Mouse (Mus musculus): Measurements from ENCODE around the gene Txndc5. TPM values are rescaled to one million over a fixed set of nuclear protein-coding genes. Genes with fewer than 3 reads are reported as not detected.

The Txndc5 gene
- polyA plus RNA-seq, 1 experiment from 2014 or later: 188 TPM

DNA sequence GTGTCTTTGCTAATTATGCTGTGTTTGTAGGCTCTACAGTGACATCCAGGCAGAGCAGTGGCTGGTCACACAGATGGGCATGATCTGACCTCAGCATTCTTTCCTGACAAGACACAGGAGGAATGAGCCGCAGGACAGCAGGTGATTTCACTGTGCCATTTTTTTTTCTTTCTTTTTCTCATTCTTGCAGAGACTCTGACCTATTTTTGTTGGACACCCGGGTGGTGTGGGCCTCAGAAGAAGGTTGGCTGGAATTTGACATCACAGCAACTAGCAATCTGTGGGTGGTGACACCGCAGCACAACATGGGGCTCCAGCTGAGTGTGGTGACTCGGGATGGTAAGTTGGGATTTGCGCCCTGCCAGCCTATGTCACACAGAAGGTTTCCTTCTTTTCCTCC, 43.9 kb downstream of the Txndc5 start:
- no peak overlapping the region for H3K27ac ChIP-seq
- H3K4me3 ChIP-seq: no peak overlapping the region
- whole genome bisulfite sequencing: 87% methylated on average over 5 of the region's 5 CpGs
- no peaks in the 10 kb centered on the region for H3K36me3 ChIP-seq
- no peak for DNase-seq (ENCODE audit: low spot score)
- H3K9me3 ChIP-seq (replicated peaks): no peaks in the 10 kb centered on the region
- peaks cover 11% of the 10 kb centered on the region; the same call in 1 of the 2 replicates for H3K4me1 ChIP-seq
- H3K27me3 ChIP-seq (ENCODE audit: low read depth, poor library complexity, severe bottlenecking): no peaks in the 10 kb centered on the region

- Histone ChIP-seq H3K27ac (no peak overlapping the region), H3K4me3 (no peak overlapping the region), H3K27me3 (ENCODE audit: low read depth, poor library complexity, severe bottlenecking) (no peaks in the 10 kb centered on the region), H3K36me3 (no peaks in the 10 kb centered on the region), H3K9me3 (replicated peaks) (no peaks in the 10 kb centered on the region), H3K4me1 (peaks cover 16% of the 10 kb centered on the region)
- 95% methylated on average over 7 of the region's 7 CpGs for whole genome bisulfite sequencing
- DNase-seq (ENCODE audit: low spot score): no peak
Measured at GRCm38 (mm10) chr13:38481021-38481420, 47.6 kb downstream of the Txndc5 start.

GRCm38 (mm10) chr13:38476936-38477335, 51.7 kb downstream of the Txndc5 start:
- Histone ChIP-seq H3K36me3 (no peaks in the 10 kb centered on the region), H3K4me1 (peaks cover 16% of the 10 kb centered on the region), H3K9me3 (replicated peaks) (no peaks in the 10 kb centered on the region), H3K27ac (peak overlapping the region; percentile 76), H3K4me3 (no peak overlapping the region), H3K27me3 (ENCODE audit: low read depth, poor library complexity, severe bottlenecking) (no peaks in the 10 kb centered on the region)
- DNase-seq (ENCODE audit: low spot score): peak; percentile 61
- WGBS: 38% methylated on average over 8 of the region's 8 CpGs

DNA sequence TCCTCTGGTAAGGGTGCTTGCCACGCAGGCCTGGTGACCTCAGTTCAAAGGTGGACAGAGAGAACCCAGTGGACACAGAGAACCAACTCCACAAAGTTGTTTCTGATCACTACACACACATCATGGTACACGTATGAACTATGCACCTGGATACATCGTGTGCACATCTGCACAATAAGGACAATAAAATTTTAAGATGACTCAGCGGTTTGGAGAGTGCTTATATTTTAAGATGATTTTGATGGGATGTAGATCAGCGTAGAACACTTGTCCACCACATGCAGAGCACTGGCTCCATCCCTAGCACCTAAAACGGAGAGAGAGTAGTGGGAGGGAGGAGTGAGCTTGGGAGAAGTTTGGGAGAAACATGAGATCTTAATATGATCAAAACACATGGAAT, 55.1 kb downstream of the Txndc5 start:
- no peak for DNase-seq (ENCODE audit: low spot score)
- 92% methylated on average over 6 of the region's 6 CpGs for WGBS
- no peak overlapping the region for H3K4me3 ChIP-seq
- no peaks in the 10 kb centered on the region for H3K9me3 ChIP-seq (replicated peaks)
- no peaks in the 10 kb centered on the region for H3K27me3 ChIP-seq (ENCODE audit: low read depth, poor library complexity, severe bottlenecking)
- peaks cover 16% of the 10 kb centered on the region for H3K4me1 ChIP-seq
- no peaks in the 10 kb centered on the region for H3K36me3 ChIP-seq
- no peak overlapping the region for H3K27ac ChIP-seq

GRCm38 (mm10) chr13:38472636-38473035, 56.0 kb downstream of the Txndc5 start:
- DNase-seq (ENCODE audit: low spot score): no peak
- WGBS: 94% methylated on average over 4 of the region's 4 CpGs
- H3K4me1 ChIP-seq: peaks cover 11% of the 10 kb centered on the region

DNA sequence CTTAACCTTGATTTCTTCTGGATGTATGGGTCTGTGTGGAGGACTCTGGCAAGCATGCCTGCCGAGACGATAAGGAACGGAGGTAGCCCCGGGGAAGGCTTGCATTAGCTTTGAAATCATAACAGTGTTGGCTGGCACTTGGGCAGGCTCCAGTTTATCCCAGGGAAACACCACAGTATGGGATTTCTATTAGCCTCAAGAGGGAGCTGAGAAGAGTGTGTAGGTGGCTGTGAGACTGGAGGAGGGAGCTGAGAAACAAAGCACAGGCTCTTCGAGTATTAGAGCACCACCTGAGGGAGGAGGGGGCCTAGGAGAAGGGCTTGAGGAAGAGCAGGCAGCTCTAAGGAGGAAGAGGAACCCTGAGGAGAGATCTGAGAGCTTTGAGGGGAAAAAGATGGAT, 57.7 kb downstream of the Txndc5 start:
- Histone ChIP-seq H3K36me3 (no peaks in the 10 kb centered on the region), H3K9me3 (replicated peaks) (no peaks in the 10 kb centered on the region), H3K4me1 (no peaks in the 10 kb centered on the region), H3K27me3 (ENCODE audit: low read depth, poor library complexity, severe bottlenecking) (no peaks in the 10 kb centered on the region), H3K4me3 (no peak overlapping the region), H3K27ac (no peak overlapping the region)
- WGBS: 86% methylated on average over 5 of the region's 5 CpGs
- no peak for DNase-seq (ENCODE audit: low spot score)

More at GRCm38 (mm10) chr13:38472636-38473035, 56.0 kb downstream of the Txndc5 start:
- no peaks in the 10 kb centered on the region for H3K27me3 ChIP-seq (ENCODE audit: low read depth, poor library complexity, severe bottlenecking)
- no peak overlapping the region for H3K4me3 ChIP-seq
- H3K9me3 ChIP-seq (replicated peaks): no peaks in the 10 kb centered on the region
- H3K27ac ChIP-seq: no peak overlapping the region
- H3K36me3 ChIP-seq: no peaks in the 10 kb centered on the region

DNA sequence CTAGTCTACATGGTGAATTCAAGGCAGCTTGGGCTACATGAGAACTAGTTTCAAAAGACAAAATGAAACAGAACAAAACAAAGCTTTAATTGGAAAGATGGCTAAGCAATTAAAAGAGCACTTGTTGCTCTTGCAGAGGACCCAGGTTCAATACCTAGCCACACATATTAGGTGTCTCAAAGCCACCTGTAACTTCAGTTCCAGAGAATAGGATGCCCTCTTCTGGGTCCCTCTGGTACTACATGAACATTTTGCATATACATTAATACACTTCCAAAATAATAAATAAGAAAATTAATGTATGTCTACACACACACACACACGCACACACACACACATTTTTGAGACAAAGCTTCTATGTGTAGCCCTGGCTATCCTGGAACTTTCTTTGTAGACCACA, 65.2 kb downstream of the Txndc5 start:
- DNase-seq (ENCODE audit: low spot score): no peak
- Histone ChIP-seq H3K36me3 (no peaks in the 10 kb centered on the region), H3K4me3 (no peak overlapping the region), H3K9me3 (replicated peaks) (no peaks in the 10 kb centered on the region), H3K4me1 (0 out of 2 replicates have a peak, but pooled peaks cover 2% of the 10 kb centered on the region), H3K27ac (no peak overlapping the region), H3K27me3 (ENCODE audit: low read depth, poor library complexity, severe bottlenecking) (no peaks in the 10 kb centered on the region)
- WGBS: 73% methylated on average over 1 of the region's 1 CpGs

DNA sequence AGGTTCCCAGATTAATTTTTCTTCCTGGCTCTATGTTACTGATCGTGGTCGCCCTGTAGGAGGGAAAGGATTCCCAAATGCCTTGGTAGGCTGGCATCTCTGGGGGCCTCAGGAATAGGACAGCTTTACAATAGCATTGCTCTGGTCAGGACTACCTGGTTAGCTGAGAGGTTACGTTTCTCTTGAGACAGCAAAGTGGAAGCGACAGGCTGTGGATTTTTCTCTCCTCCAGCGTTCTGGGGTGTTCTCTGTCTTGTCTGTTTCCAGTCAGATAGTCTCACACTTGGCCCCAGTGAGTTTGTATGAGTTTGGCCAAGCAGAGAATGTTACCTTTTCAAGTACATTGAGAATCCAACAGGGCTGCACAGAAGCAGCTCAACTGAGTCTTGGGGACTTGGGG, 77.2 kb downstream of the Txndc5 start:
- 74% methylated on average over 5 of the region's 5 CpGs for WGBS

More for the DNA sequence above, 77.2 kb downstream of the Txndc5 start:
- H3K36me3 ChIP-seq: no peaks in the 10 kb centered on the region
- H3K4me1 ChIP-seq: peaks cover 19% of the 10 kb centered on the region
- H3K27ac ChIP-seq: no peak overlapping the region
- no peak overlapping the region for H3K4me3 ChIP-seq
- no peaks in the 10 kb centered on the region for H3K27me3 ChIP-seq (ENCODE audit: low read depth, poor library complexity, severe bottlenecking)
- H3K9me3 ChIP-seq (replicated peaks): no peaks in the 10 kb centered on the region
- no peak for DNase-seq (ENCODE audit: low spot score)

Other genes starting within 250 kb of the Txndc5 start
- 0.23 and 0.30 TPM in 2 replicates for gene Bmp6, start 183.7 kb downstream of the Txndc5 start, polyA plus RNA-seq (2016; fragmentation: Nextera tagmentation; extraction: Ambion mirVana)
- gene Bloc1s5, start 106.3 kb upstream of the Txndc5 start, polyA plus RNA-seq (2016; fragmentation: Nextera tagmentation; extraction: Ambion mirVana): 20.7 and 23.5 TPM in 2 replicates
- gene Eef1e1, start 130.2 kb upstream of the Txndc5 start, polyA plus RNA-seq (2016; fragmentation: Nextera tagmentation; extraction: Ambion mirVana): 59.0 and 71.6 TPM in 2 replicates